ENCODE assay signal across 31 mouse cellular contexts in genomic region chr5:53407646-53408045, GRCm38 (mm10).
"Had no signal": no experiment of that assay in that cellular context is flagged by ENCODE, and none has a peak within 500 bp of the region (broad histone marks: within the 10 kb centered on the region; RNA-seq: fewer than 3 reads in every experiment).

No protein-coding gene starts in this region.

- H3K4me3 ChIP-seq: heart, embryonic 10.5 days; heart, embryonic 12.5 days; heart, embryonic 13.5 days; heart, embryonic 15.5 days; hindbrain, embryonic 10.5 days; hindbrain, embryonic 12.5 days; hindbrain, embryonic 13.5 days; hindbrain, embryonic 15.5 days; intestine, embryonic 15.5 days; kidney, embryonic 15.5 days; layer of hippocampus, adult 2 months; left cerebral cortex, adult 2 months had no signal

- H3K4me1 ChIP-seq: heart, embryonic 10.5 days; heart, embryonic 15.5 days; hindbrain, embryonic 10.5 days; hindbrain, embryonic 12.5 days; hindbrain, embryonic 13.5 days; hindbrain, embryonic 15.5 days; intestine, embryonic 15.5 days; kidney, embryonic 15.5 days had no signal

- DNase-seq: heart, postnatal 10 days; heart, postnatal 14 days; heart, postnatal 36 days; heart, postnatal 4 days; kidney, adult 11 months; kidney, adult 18-20 months; kidney, adult 2 months; kidney, adult 9 months; kidney, postnatal 10 days; kidney, postnatal 14 days; kidney, postnatal 25 days; kidney, postnatal 36 days; kidney, postnatal 4 days; layer of hippocampus, adult 9-11 months; layer of hippocampus, postnatal 36 days had no signal

- H3K9ac ChIP-seq: heart, embryonic 12.5 days; heart, embryonic 13.5 days; heart, embryonic 15.5 days; hindbrain, embryonic 12.5 days; hindbrain, embryonic 13.5 days; hindbrain, embryonic 14.5 days; hindbrain, embryonic 15.5 days; intestine, embryonic 15.5 days; kidney, embryonic 15.5 days had no signal

- H3K27me3 ChIP-seq: heart, embryonic 15.5 days; hindbrain, embryonic 12.5 days; hindbrain, embryonic 13.5 days; hindbrain, embryonic 15.5 days; intestine, embryonic 15.5 days; kidney, embryonic 15.5 days had no signal

- H3K9me3 ChIP-seq: heart, embryonic 10.5 days; heart, embryonic 12.5 days; heart, embryonic 13.5 days; heart, embryonic 15.5 days; hindbrain, embryonic 10.5 days; hindbrain, embryonic 12.5 days; hindbrain, embryonic 13.5 days; hindbrain, embryonic 15.5 days; intestine, embryonic 15.5 days; kidney, embryonic 15.5 days had no signal

- H3K4me2 ChIP-seq: heart, embryonic 11.5 days; heart, embryonic 12.5 days; heart, embryonic 13.5 days; heart, embryonic 15.5 days; hindbrain, embryonic 12.5 days; hindbrain, embryonic 13.5 days; hindbrain, embryonic 14.5 days; hindbrain, embryonic 15.5 days; intestine, embryonic 15.5 days; kidney, embryonic 15.5 days had no signal

- H3K27ac ChIP-seq: heart, embryonic 10.5 days; heart, embryonic 13.5 days; heart, embryonic 15.5 days; hindbrain, embryonic 10.5 days; hindbrain, embryonic 12.5 days; hindbrain, embryonic 13.5 days; hindbrain, embryonic 14.5 days; hindbrain, embryonic 15.5 days; hindbrain, postnatal 0 days; intestine, embryonic 15.5 days; kidney, embryonic 15.5 days; kidney, postnatal 0 days; layer of hippocampus, adult 2 months; left cerebral cortex, adult 2 months had no signal

- H3K36me3 ChIP-seq: heart, embryonic 10.5 days; heart, embryonic 12.5 days; heart, embryonic 13.5 days; heart, embryonic 15.5 days; hindbrain, embryonic 10.5 days; hindbrain, embryonic 12.5 days; hindbrain, embryonic 13.5 days; hindbrain, embryonic 15.5 days; intestine, embryonic 15.5 days; kidney, embryonic 15.5 days had no signal
